Mouse (Mus musculus) heart, embryonic 15.5 days (tissue): ENCODE results near the gene Bora. TPM values are rescaled to one million over a fixed set of nuclear protein-coding genes. Genes with fewer than 3 reads are reported as not detected.

Experiments used
- ATAC-seq: fragments of 200-750 bp; cut with Nextera tagmentation; replicated peaks from 2 replicates; pipeline ENCODE4 v1.8.0; 2017; ENCODE audit warnings: low read depth, moderate TSS enrichment; ENCODE audit not compliant: insufficient number of reproducible peaks, insufficient read depth, low FRiP score
- H3K27ac ChIP-seq: fragments of 300-500 bp; sonication (generic); 2 replicates; pipeline ENCODE4 v1.5.1; 2015; ENCODE audit warnings: mild to moderate bottlenecking, inconsistent platforms
- H3K27me3 ChIP-seq: fragments of 300-500 bp; sonication (generic); 2 replicates; pipeline ENCODE4 v1.6.1; 2015; ENCODE audit warnings: inconsistent platforms
- H3K36me3 ChIP-seq: fragments of 300-500 bp; sonication (generic); 2 replicates; pipeline ENCODE4 v1.6.1; 2015; ENCODE audit warnings: mild to moderate bottlenecking, inconsistent platforms
- H3K4me1 ChIP-seq: fragments of 300-500 bp; sonication (generic); replicated peaks from 2 replicates; pipeline ENCODE4 v1.6.1; 2015; ENCODE audit warnings: inconsistent platforms
- H3K4me2 ChIP-seq: fragments of 300-500 bp; sonication (generic); 2 replicates; pipeline ENCODE4 v1.6.1; 2015; ENCODE audit warnings: inconsistent platforms, mild to moderate bottlenecking, moderate library complexity
- H3K4me3 ChIP-seq: fragments of 300-500 bp; sonication (generic); 2 replicates; pipeline ENCODE4 v1.5.1; 2015; ENCODE audit warnings: mild to moderate bottlenecking, inconsistent platforms
- H3K9ac ChIP-seq: fragments of 300-500 bp; sonication (generic); 2 replicates; pipeline ENCODE4 v1.6.1; 2015; ENCODE audit warnings: mild to moderate bottlenecking, inconsistent platforms
- H3K9me3 ChIP-seq: fragments of 300-500 bp; sonication (generic); replicated peaks from 2 replicates; pipeline ENCODE4 v1.6.1; 2016; ENCODE audit warnings: inconsistent platforms
- WGBS: fragments of 180-500 bp; shearing (Covaris S2); methylation state at CpG from one replicate; pipeline ENCODE4 v1.1.7; 2015; ENCODE audit warnings: mixed read lengths; 5-methylcytosine and 5-hydroxymethylcytosine counted together
- polyA plus RNA-seq: library from polyadenylated mRNA; unstranded; fragments of >200 nt; fragmentation: Nextera tagmentation; extraction: Ambion mirVana; gene quantifications from 2 replicates; pipeline ENCODE4 v1.2.1, GENCODE M21; 2015

Gene Bora
- polyA plus RNA-seq, 1 experiment from 2014 or later, result 37.2 TPM

GRCm38 (mm10) chr14:99063091-99063490 is 17.1 kb downstream of the Bora start:
- Histone ChIP-seq H3K36me3 (peaks cover 54% of the 10 kb centered on the region), H3K4me1 (no peaks in the 10 kb centered on the region), H3K27me3 (no peaks in the 10 kb centered on the region), H3K4me2 (no peak overlapping the region), H3K9me3 (no peaks in the 10 kb centered on the region), H3K4me3 (no peak overlapping the region), H3K27ac (no peak overlapping the region), H3K9ac (no peak overlapping the region)
- WGBS, result 95% methylated on average over 2 of the region's 2 CpGs
- no peak for ATAC-seq

GRCm38 (mm10) chr14:99071146-99071545 is 25.1 kb downstream of the Bora start:
- no peak overlapping the region for H3K4me3 ChIP-seq
- no peak for ATAC-seq

GRCm38 (mm10) chr14:99088947-99089346 is 42.9 kb downstream of the Bora start:
- H3K36me3 ChIP-seq, result peaks cover 50% of the 10 kb centered on the region
- no peaks in the 10 kb centered on the region for H3K27me3 ChIP-seq
- no peak overlapping the region for H3K4me3 ChIP-seq
- H3K4me2 ChIP-seq, result no peak overlapping the region
- no peaks in the 10 kb centered on the region for H3K9me3 ChIP-seq
- H3K9ac ChIP-seq, result no peak overlapping the region
- WGBS, result 95% methylated on average over 7 of the region's 7 CpGs
- H3K4me1 ChIP-seq, result no peaks in the 10 kb centered on the region
- ATAC-seq, result no peak
- H3K27ac ChIP-seq, result no peak overlapping the region

More at GRCm38 (mm10) chr14:99071146-99071545, 25.1 kb downstream of the Bora start:
- Histone ChIP-seq H3K9me3 (no peaks in the 10 kb centered on the region), H3K4me1 (no peaks in the 10 kb centered on the region), H3K36me3 (peaks cover 47% of the 10 kb centered on the region), H3K27me3 (no peaks in the 10 kb centered on the region), H3K27ac (no peak overlapping the region), H3K4me2 (no peak overlapping the region), H3K9ac (no peak overlapping the region)
- WGBS, result 91% methylated on average over 4 of the region's 4 CpGs

- H3K9me3 ChIP-seq, result no peaks in the 10 kb centered on the region
- H3K4me2 ChIP-seq, result peak within 1 kb of the TSS; percentile 73
- H3K27me3 ChIP-seq, result no peaks in the 10 kb centered on the region
- ATAC-seq, result peak; percentile 99
- H3K4me1 ChIP-seq, result peaks cover 14% of the 10 kb centered on the region
- H3K9ac ChIP-seq, result peak within 1 kb of the TSS; percentile 87
- H3K27ac ChIP-seq, result peak within 1 kb of the TSS; percentile 75
- peaks cover 34% of the 10 kb centered on the region; the same call in 1 of the 2 replicates for H3K36me3 ChIP-seq
- under 1% methylated on average over 73 of the region's 73 CpGs for WGBS
- H3K4me3 ChIP-seq, result peak within 1 kb of the TSS; percentile 83
These were observed 53.4 kb downstream of the Bora start, which contains the start of the genes Pibf1 and Dis3 for GRCm38 (mm10) chr14:99099267-99099966. Gene Pibf1 (plus strand): TSS chr14:99099424. Gene Dis3 (minus strand): TSS chr14:99099770.

- peaks cover 14% of the 10 kb centered on the region for H3K4me1 ChIP-seq
- no peaks in the 10 kb centered on the region for H3K27me3 ChIP-seq
- H3K9me3 ChIP-seq, result no peaks in the 10 kb centered on the region
- peak overlapping the region; percentile 83 for H3K4me3 ChIP-seq
- H3K27ac ChIP-seq, result peak overlapping the region; percentile 42
- 5% methylated on average over 20 of the region's 20 CpGs for WGBS
- ATAC-seq, result no peak
- H3K4me2 ChIP-seq, result peak overlapping the region; percentile 73
- H3K9ac ChIP-seq, result peak overlapping the region; percentile 68
- H3K36me3 ChIP-seq, result peaks cover 34% of the 10 kb centered on the region; the same call in 1 of the 2 replicates
These were observed 54.1 kb downstream of the Bora start for GRCm38 (mm10) chr14:99099967-99100587.

- 87% methylated on average over 4 of the region's 4 CpGs for WGBS
- Histone ChIP-seq H3K36me3 (peaks cover 20% of the 10 kb centered on the region; the same call in 1 of the 2 replicates), H3K9me3 (no peaks in the 10 kb centered on the region), H3K27me3 (no peaks in the 10 kb centered on the region), H3K4me1 (peaks cover 14% of the 10 kb centered on the region), H3K27ac (no peak overlapping the region), H3K4me2 (no peak overlapping the region), H3K9ac (no peak overlapping the region), H3K4me3 (no peak overlapping the region)
- ATAC-seq, result no peak
These were observed 57.0 kb downstream of the Bora start for GRCm38 (mm10) chr14:99103050-99103449.

GRCm38 (mm10) chr14:99104542-99105123 is 58.6 kb downstream of the Bora start:
- peaks cover 26% of the 10 kb centered on the region for H3K36me3 ChIP-seq
- no peak for ATAC-seq

GRCm38 (mm10) chr14:99106671-99107070 is 60.6 kb downstream of the Bora start:
- no peaks in the 10 kb centered on the region for H3K9me3 ChIP-seq
- H3K27me3 ChIP-seq, result no peaks in the 10 kb centered on the region
- H3K36me3 ChIP-seq, result peaks cover 32% of the 10 kb centered on the region
- ATAC-seq, result no peak
- no peak overlapping the region for H3K4me2 ChIP-seq
- no peak overlapping the region for H3K9ac ChIP-seq
- no peak overlapping the region for H3K4me3 ChIP-seq
- no peaks in the 10 kb centered on the region for H3K4me1 ChIP-seq
- no peak overlapping the region for H3K27ac ChIP-seq
- 85% methylated on average over 2 of the region's 2 CpGs for WGBS

More at GRCm38 (mm10) chr14:99104542-99105123, 58.6 kb downstream of the Bora start:
- Histone ChIP-seq H3K27me3 (no peaks in the 10 kb centered on the region), H3K27ac (no peak overlapping the region), H3K4me3 (no peak overlapping the region), H3K4me1 (peaks cover 6% of the 10 kb centered on the region; the same call in 1 of the 2 replicates), H3K9me3 (no peaks in the 10 kb centered on the region), H3K9ac (no peak overlapping the region), H3K4me2 (no peak overlapping the region)
- WGBS, result 90% methylated on average over 6 of the region's 6 CpGs

- WGBS, result 77% methylated on average over 2 of the region's 2 CpGs
- peaks cover 32% of the 10 kb centered on the region for H3K36me3 ChIP-seq
These were observed 61.7 kb downstream of the Bora start for GRCm38 (mm10) chr14:99107631-99108187.

GRCm38 (mm10) chr14:99108762-99109161 is 62.7 kb downstream of the Bora start:
- Histone ChIP-seq H3K4me1 (no peaks in the 10 kb centered on the region), H3K4me3 (no peak overlapping the region), H3K9me3 (no peaks in the 10 kb centered on the region), H3K27me3 (no peaks in the 10 kb centered on the region), H3K4me2 (no peak overlapping the region), H3K36me3 (peaks cover 37% of the 10 kb centered on the region), H3K27ac (no peak overlapping the region), H3K9ac (no peak overlapping the region)
- whole genome bisulfite sequencing, result 83% methylated on average over 6 of the region's 6 CpGs
- no peak for ATAC-seq

More at GRCm38 (mm10) chr14:99107631-99108187, 61.7 kb downstream of the Bora start:
- H3K4me1 ChIP-seq, result no peaks in the 10 kb centered on the region
- H3K9me3 ChIP-seq, result no peaks in the 10 kb centered on the region
- no peak overlapping the region for H3K4me3 ChIP-seq
- H3K27me3 ChIP-seq, result no peaks in the 10 kb centered on the region
- no peak overlapping the region for H3K9ac ChIP-seq
- H3K27ac ChIP-seq, result no peak overlapping the region
- no peak for ATAC-seq
- H3K4me2 ChIP-seq, result no peak overlapping the region

- WGBS, result 82% methylated on average over 4 of the region's 4 CpGs
- Histone ChIP-seq H3K9me3 (no peaks in the 10 kb centered on the region), H3K36me3 (peaks cover 13% of the 10 kb centered on the region), H3K4me2 (no peak overlapping the region), H3K27ac (no peak overlapping the region), H3K9ac (no peak overlapping the region), H3K4me3 (no peak overlapping the region), H3K4me1 (no peaks in the 10 kb centered on the region), H3K27me3 (no peaks in the 10 kb centered on the region)
- no peak for ATAC-seq
These were observed 71.6 kb downstream of the Bora start for GRCm38 (mm10) chr14:99117576-99117975.
